Mouse (Mus musculus) hindbrain, embryonic 16.5 days (tissue): ENCODE results near the gene Lrrc23. TPM values are rescaled to one million over a fixed set of nuclear protein-coding genes. Genes with fewer than 3 reads are reported as not detected.
A peak's percentile ranks its signal among the peaks of the same experiment; 100 is the strongest.

Experiments
- ATAC-seq: fragments of 200-750 bp; cut with Nextera tagmentation; 2 replicates; pipeline ENCODE4 v1.8.0; 2017; ENCODE audit warnings: moderate TSS enrichment, moderate library complexity
- H3K27ac ChIP-seq: fragments of 300-500 bp; sonication (generic); 2 replicates; pipeline ENCODE4 v1.5.1; 2014; ENCODE audit warnings: low read depth, mild to moderate bottlenecking, control low read depth, low read length, moderate library complexity
- H3K27me3 ChIP-seq: fragments of 300-500 bp; sonication (generic); replicated peaks from 2 replicates; pipeline ENCODE4 v1.6.1; 2014; ENCODE audit warnings: low read length; ENCODE audit not compliant: control insufficient read depth, insufficient read depth
- H3K36me3 ChIP-seq: fragments of 300-500 bp; sonication (generic); 2 replicates; pipeline ENCODE4 v1.6.1; 2014; ENCODE audit warnings: mild to moderate bottlenecking, low read length, moderate library complexity, mixed read lengths; ENCODE audit not compliant: control insufficient read depth, insufficient read depth
- H3K4me1 ChIP-seq: fragments of 300-500 bp; sonication (generic); 2 replicates; pipeline ENCODE4 v1.6.1; 2014; ENCODE audit warnings: low read depth, low read length; ENCODE audit not compliant: control insufficient read depth, insufficient read depth
- H3K4me2 ChIP-seq: fragments of 300-500 bp; sonication (generic); 2 replicates; pipeline ENCODE4 v1.6.1; 2014; ENCODE audit warnings: mild to moderate bottlenecking, low read length, control low read depth, moderate library complexity
- H3K4me3 ChIP-seq: fragments of 300-500 bp; sonication (generic); 2 replicates; pipeline ENCODE4 v1.5.1; 2014; ENCODE audit warnings: mild to moderate bottlenecking, low read length, control low read depth, moderate library complexity
- H3K9ac ChIP-seq: fragments of 300-500 bp; sonication (generic); 2 replicates; pipeline ENCODE4 v1.6.1; 2014; ENCODE audit warnings: low read depth, mild to moderate bottlenecking, control low read depth, low read length, moderate library complexity
- H3K9me3 ChIP-seq: fragments of 300-500 bp; sonication (generic); 2 replicates; pipeline ENCODE4 v1.6.1; 2014; ENCODE audit warnings: mild to moderate bottlenecking, low read length, moderate library complexity; ENCODE audit not compliant: control insufficient read depth
- WGBS: fragments of 180-500 bp; shearing (Covaris S2); extraction: QIAGEN DNeasy Blood & Tissue Kit; methylation state at CpG from one replicate; pipeline ENCODE4 v1.1.7; 2014; 5-methylcytosine and 5-hydroxymethylcytosine counted together
- polyA plus RNA-seq: library from polyadenylated mRNA; unstranded; fragments of >200 nt; fragmentation: Nextera tagmentation; extraction: Ambion mirVana; gene quantifications from 2 replicates; pipeline ENCODE4 v1.2.1, GENCODE M21; 2015

Lrrc23 gene
- polyA plus RNA-seq, 1 experiment from 2014 or later, result 4.0 TPM

- H3K4me3 ChIP-seq, result no peak overlapping the region
- 3% methylated on average over 5 of the region's 5 CpGs for WGBS
- H3K4me2 ChIP-seq, result no peak overlapping the region
- peak overlapping the region; percentile 66 for H3K27ac ChIP-seq
- no peaks in the 10 kb centered on the region for H3K36me3 ChIP-seq
- H3K9me3 ChIP-seq, result no peaks in the 10 kb centered on the region
- ATAC-seq, result no peak
- peaks cover 26% of the 10 kb centered on the region for H3K4me1 ChIP-seq
- no peak overlapping the region for H3K9ac ChIP-seq
- no peaks in the 10 kb centered on the region for H3K27me3 ChIP-seq
Measured at GRCm38 (mm10) chr6:124759259-124759658, 20.3 kb downstream of the Lrrc23 start.

- peaks cover 30% of the 10 kb centered on the region for H3K4me1 ChIP-seq
- H3K36me3 ChIP-seq, result no peaks in the 10 kb centered on the region
- no peaks in the 10 kb centered on the region for H3K27me3 ChIP-seq
- 0 out of 2 replicates have a peak overlapping the region, but pooled peaks have one; percentile 6 for H3K9ac ChIP-seq
- H3K4me2 ChIP-seq, result no peak overlapping the region
- no peak overlapping the region for H3K4me3 ChIP-seq
- WGBS, result 50% methylated on average over 2 of the region's 2 CpGs
- H3K27ac ChIP-seq, result peak overlapping the region; percentile 66
- no peaks in the 10 kb centered on the region for H3K9me3 ChIP-seq
- no peak for ATAC-seq
Measured at GRCm38 (mm10) chr6:124758849-124759232, 20.7 kb downstream of the Lrrc23 start.

GRCm38 (mm10) chr6:124757909-124758848 is 21.3 kb downstream of the Lrrc23 start:
- no peaks in the 10 kb centered on the region for H3K9me3 ChIP-seq
- peaks cover 34% of the 10 kb centered on the region for H3K4me1 ChIP-seq
- peak overlapping the region; percentile 99 for H3K27ac ChIP-seq
- peak overlapping the region; percentile 80 for H3K4me2 ChIP-seq
- WGBS, result 18% methylated on average over 5 of the region's 5 CpGs
- H3K36me3 ChIP-seq, result no peaks in the 10 kb centered on the region
- no peaks in the 10 kb centered on the region for H3K27me3 ChIP-seq
- H3K9ac ChIP-seq, result peak overlapping the region; percentile 97
- H3K4me3 ChIP-seq, result peak overlapping the region; percentile 80
- ATAC-seq, result peak; percentile 43

GRCm38 (mm10) chr6:124757351-124757880 is 22.1 kb downstream of the Lrrc23 start:
- Histone ChIP-seq H3K27me3 (no peaks in the 10 kb centered on the region), H3K4me1 (peaks cover 34% of the 10 kb centered on the region), H3K36me3 (no peaks in the 10 kb centered on the region), H3K27ac (peak overlapping the region; percentile 99), H3K9me3 (no peaks in the 10 kb centered on the region), H3K9ac (peak overlapping the region; percentile 97), H3K4me2 (peak overlapping the region; percentile 80), H3K4me3 (peak overlapping the region; percentile 80)
- ATAC-seq, result no peak
- 2% methylated on average over 5 of the region's 5 CpGs for WGBS

- Histone ChIP-seq H3K27me3 (no peaks in the 10 kb centered on the region), H3K36me3 (no peaks in the 10 kb centered on the region), H3K4me2 (peak overlapping the region; percentile 80), H3K4me3 (peak overlapping the region; percentile 80), H3K9me3 (no peaks in the 10 kb centered on the region), H3K27ac (peak overlapping the region; percentile 99), H3K4me1 (peaks cover 34% of the 10 kb centered on the region), H3K9ac (peak overlapping the region; percentile 97)
- WGBS, result under 1% methylated on average over 47 of the region's 54 CpGs
- ATAC-seq, result peak; percentile 75
Measured at GRCm38 (mm10) chr6:124756652-124757350, 22.7 kb downstream of the Lrrc23 start.

- peaks cover 34% of the 10 kb centered on the region for H3K4me1 ChIP-seq
- WGBS, result under 1% methylated on average over 40 of the region's 100 CpGs
- peak within 1 kb of the TSS; percentile 80 for H3K4me2 ChIP-seq
- H3K9ac ChIP-seq, result peak within 1 kb of the TSS; percentile 97
- H3K9me3 ChIP-seq, result no peaks in the 10 kb centered on the region
- peak; percentile 50 for ATAC-seq
- no peaks in the 10 kb centered on the region for H3K36me3 ChIP-seq
- H3K27ac ChIP-seq, result peak within 1 kb of the TSS; percentile 99
- H3K4me3 ChIP-seq, result peak within 1 kb of the TSS; percentile 80
- no peaks in the 10 kb centered on the region for H3K27me3 ChIP-seq
Measured at GRCm38 (mm10) chr6:124755831-124756595, 23.5 kb downstream of the Lrrc23 start, which contains the start of the genes Gm45234 and Atn1. TSS of gene Gm45234 (minus strand) at chr6:124756021. TSS of gene Atn1 (minus strand) at chr6:124756524.

GRCm38 (mm10) chr6:124755306-124755705 is 24.2 kb downstream of the Lrrc23 start:
- H3K4me1 ChIP-seq, result peaks cover 34% of the 10 kb centered on the region

GRCm38 (mm10) chr6:124753861-124754260 is 25.7 kb downstream of the Lrrc23 start:
- Histone ChIP-seq H3K9me3 (no peaks in the 10 kb centered on the region), H3K36me3 (peaks cover 7% of the 10 kb centered on the region; the same call in 1 of the 2 replicates), H3K9ac (no peak overlapping the region), H3K4me1 (peaks cover 31% of the 10 kb centered on the region), H3K27me3 (no peaks in the 10 kb centered on the region), H3K4me2 (peak overlapping the region; percentile 80; the same call in 1 of the 2 replicates), H3K4me3 (no peak overlapping the region), H3K27ac (no peak overlapping the region)
- ATAC-seq, result no peak
- WGBS, result 94% methylated on average over 2 of the region's 2 CpGs

More at GRCm38 (mm10) chr6:124755306-124755705, 24.2 kb downstream of the Lrrc23 start:
- H3K9me3 ChIP-seq, result no peaks in the 10 kb centered on the region
- H3K4me3 ChIP-seq, result peak overlapping the region; percentile 80
- H3K27me3 ChIP-seq, result no peaks in the 10 kb centered on the region
- peak overlapping the region; percentile 97 for H3K9ac ChIP-seq
- ATAC-seq, result no peak
- H3K27ac ChIP-seq, result peak overlapping the region; percentile 99
- peak overlapping the region; percentile 80 for H3K4me2 ChIP-seq
- WGBS, result 0% methylated on average over 3 of the region's 3 CpGs
- no peaks in the 10 kb centered on the region for H3K36me3 ChIP-seq
